Mouse (Mus musculus): Measurements from ENCODE around the gene Pdxk.
"Not testable (repeated sequence)": the region's sequence is repeated elsewhere in the genome, so short reads cannot be mapped to it uniquely, and the experiment has no call there.

Pdxk gene

DNA sequence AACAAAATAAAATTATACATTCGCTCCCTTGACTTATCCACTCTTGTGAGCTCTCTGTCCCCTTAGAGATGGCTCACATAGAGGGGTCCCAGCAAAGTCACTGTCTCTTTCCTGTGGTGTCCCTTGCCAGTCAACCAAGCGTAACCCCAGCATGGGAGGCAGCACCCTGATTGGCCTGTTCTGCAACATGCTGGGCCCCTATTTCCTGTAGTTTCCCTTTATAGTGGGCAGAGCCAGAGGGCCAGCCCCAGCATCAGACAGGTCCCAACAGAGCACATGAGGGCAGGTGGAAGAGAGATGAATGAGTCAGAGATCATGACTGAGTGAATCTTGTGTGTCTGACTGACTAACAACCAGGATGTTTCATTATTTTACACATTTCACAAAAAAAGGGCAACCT is 43.8 kb downstream of the Pdxk start:
- DNase-seq (ENCODE audit: extremely low read depth, low read depth): no peak

DNA sequence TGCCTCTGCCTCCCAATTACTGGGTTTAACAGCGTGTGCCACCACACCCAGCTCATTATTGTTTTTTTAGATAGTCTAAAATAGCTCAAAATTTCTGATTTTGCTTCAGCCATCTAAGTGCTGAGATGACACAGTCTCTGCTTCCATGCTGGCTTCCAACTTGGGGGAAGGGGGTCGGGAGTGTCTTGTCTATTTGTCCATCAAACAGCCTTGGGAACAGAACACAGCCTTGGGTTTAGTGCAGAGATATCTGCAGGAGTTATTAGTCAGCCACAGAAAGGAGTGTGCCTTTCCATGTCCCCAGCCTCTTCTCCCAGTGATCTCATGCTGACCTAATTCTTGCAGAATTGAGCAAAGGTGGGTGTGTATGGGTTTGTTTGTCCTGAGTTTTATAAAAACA is 46.0 kb downstream of the Pdxk start:
- no peak for DNase-seq (ENCODE audit: extremely low read depth, low read depth)

- no peak for DNase-seq (ENCODE audit: extremely low read depth, low read depth)
These were observed 46.9 kb downstream of the Pdxk start for GRCm38 (mm10) chr10:78417888-78418287.

DNA sequence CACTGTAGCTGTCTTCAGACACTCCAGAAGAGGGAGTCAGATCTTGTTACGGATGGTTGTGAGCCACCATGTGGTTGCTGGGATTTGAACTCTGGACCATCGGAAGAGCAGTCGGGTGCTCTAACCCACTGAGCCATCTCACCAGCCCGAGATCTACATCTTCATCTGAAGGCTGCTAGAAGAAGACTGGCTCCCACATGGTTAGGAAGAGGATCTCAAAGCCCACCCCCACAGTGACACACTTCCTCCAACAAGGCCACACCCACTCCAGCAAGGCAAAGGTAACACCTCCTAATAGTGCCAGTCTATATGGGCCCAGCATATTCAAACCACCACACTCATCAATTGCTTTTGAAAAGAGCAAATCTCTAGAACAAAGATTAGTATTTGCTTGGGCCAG is 49.8 kb downstream of the Pdxk start:
- not testable (repeated sequence) for DNase-seq (ENCODE audit: extremely low read depth, low read depth)

DNA sequence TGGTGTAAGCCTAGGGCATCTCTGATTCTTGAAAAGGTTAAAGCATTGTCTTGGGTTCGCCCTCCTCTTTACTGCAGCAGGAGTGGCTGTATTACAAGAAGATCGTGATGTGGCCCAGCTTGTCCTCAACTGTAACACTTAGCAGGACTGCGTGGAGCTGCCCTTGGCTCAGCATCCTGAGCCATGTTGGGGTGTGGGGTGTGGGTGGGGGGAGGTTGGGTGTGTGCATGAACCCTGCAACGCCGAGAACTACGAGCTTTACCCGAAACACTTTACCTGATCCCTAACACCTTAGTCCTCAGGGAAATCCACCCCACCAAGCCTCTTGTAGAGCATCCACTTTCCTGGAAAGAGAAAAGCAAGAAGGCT is 51.6 kb downstream of the Pdxk start:
- no peak for DNase-seq (ENCODE audit: extremely low read depth, low read depth)

- DNase-seq (ENCODE audit: extremely low read depth, low read depth): peak; percentile 93
These were observed 52.2 kb downstream of the Pdxk start, which contains the start of gene Rrp1 for GRCm38 (mm10) chr10:78412319-78413151. TSS of gene Rrp1 (minus strand) at chr10:78413043.

- no peak for DNase-seq (ENCODE audit: extremely low read depth, low read depth)
These were observed 52.9 kb downstream of the Pdxk start for GRCm38 (mm10) chr10:78411851-78412250.

DNA sequence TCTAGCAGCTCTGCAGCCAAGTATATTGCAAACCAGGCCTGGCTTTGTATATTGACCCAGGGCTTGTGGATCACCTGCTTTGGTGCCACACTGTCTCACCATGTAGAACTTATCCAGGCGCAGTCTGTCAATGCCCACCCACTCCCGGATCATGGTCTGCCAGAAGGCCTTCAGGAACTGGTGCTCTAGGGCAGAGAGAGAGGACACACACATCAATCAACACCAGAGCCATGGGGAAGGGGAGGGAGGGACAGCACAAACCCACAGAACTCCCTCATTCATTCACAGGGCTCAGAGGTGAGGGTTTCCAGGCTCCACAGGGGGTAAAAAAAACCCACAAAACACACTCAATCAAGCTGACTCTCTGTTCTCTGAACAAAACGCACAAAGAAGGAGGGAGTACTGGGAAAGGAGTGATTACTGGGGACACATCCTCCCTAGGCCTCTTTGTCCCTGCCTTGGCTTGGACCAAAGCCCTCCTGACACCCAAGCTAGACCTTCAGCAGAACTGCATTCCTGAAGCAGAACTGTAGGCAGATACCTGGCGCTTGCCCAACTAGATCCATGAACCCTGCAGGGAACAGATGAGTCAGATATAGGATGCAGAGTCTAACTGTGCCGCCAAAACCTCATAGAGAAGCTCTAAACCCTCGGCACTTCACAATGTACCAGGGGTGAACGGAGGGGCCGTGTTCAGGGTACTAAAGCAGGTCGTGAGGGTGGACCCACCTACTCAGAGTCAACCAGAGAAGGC is 55.6 kb downstream of the Pdxk start:
- no peak for DNase-seq (ENCODE audit: extremely low read depth, low read depth)

DNA sequence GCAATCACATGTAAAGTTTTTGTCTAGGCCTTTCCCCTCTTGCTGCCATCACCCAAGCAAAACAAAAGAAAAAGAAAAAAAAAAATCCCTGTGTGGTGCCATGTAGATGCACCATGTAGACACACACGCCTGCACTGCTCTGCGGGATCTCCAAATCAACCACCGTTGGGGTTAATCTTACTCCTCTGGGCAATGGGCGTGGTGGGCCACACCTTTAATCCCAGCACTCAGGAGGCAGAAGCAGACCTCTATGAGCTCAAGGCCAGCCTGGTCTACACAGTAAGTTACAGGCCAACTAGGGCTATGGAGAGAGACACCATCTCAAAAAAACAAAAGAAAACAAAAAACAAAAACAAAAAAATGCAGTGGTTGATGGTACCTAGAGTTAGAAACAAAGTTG is 57.6 kb downstream of the Pdxk start:
- DNase-seq (ENCODE audit: extremely low read depth, low read depth): no peak

- peak; percentile 72 for DNase-seq (ENCODE audit: extremely low read depth, low read depth)
These were observed 58.6 kb downstream of the Pdxk start for GRCm38 (mm10) chr10:78406152-78406551.

- no peak for DNase-seq (ENCODE audit: extremely low read depth, low read depth)
These were observed 62.4 kb downstream of the Pdxk start for GRCm38 (mm10) chr10:78402301-78402922.

GRCm38 (mm10) chr10:78401127-78401526 is 63.6 kb downstream of the Pdxk start:
- DNase-seq (ENCODE audit: extremely low read depth, low read depth): no peak

DNA sequence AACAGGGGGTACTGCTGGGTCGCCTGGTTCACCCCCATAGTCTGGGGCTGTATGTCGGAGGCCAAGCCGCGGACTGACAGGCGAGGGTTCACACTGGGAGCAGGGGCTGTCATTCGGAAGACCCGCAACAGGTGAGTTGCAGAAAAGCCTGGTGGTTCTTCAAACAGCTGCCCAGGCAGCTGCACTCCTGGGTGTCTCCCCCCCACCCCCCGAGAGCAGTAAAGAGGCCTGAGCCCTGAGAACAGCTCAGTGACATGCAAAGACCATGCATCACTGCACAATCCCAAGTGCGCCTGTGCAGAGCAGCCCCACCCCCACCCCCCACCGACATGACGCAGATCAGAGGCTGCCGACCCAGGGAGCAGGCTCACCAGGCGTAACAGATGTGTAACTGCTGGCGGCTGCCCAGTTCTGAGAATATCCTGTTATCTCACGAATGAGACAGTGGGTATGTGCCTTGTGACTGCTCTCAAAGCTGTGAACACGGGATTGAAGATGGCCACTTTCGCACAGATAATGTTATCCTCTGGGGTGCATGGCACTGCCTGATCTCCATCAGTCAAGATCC is 65.6 kb downstream of the Pdxk start:
- DNase-seq (ENCODE audit: extremely low read depth, low read depth): no peak

DNA sequence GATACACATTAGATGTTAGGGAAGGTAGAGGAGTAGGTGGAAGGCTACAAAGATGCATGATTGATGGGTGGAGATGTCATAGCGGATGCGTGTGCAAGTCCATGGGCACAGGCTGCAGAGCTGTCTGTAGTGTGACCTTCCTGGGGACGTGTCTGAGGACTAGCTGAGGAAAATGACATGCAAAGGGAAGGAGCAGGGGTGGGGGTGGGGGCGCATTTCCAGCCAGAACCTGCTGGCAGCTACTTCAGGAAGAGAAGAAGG is 68.2 kb downstream of the Pdxk start:
- DNase-seq (ENCODE audit: extremely low read depth, low read depth): no peak

DNA sequence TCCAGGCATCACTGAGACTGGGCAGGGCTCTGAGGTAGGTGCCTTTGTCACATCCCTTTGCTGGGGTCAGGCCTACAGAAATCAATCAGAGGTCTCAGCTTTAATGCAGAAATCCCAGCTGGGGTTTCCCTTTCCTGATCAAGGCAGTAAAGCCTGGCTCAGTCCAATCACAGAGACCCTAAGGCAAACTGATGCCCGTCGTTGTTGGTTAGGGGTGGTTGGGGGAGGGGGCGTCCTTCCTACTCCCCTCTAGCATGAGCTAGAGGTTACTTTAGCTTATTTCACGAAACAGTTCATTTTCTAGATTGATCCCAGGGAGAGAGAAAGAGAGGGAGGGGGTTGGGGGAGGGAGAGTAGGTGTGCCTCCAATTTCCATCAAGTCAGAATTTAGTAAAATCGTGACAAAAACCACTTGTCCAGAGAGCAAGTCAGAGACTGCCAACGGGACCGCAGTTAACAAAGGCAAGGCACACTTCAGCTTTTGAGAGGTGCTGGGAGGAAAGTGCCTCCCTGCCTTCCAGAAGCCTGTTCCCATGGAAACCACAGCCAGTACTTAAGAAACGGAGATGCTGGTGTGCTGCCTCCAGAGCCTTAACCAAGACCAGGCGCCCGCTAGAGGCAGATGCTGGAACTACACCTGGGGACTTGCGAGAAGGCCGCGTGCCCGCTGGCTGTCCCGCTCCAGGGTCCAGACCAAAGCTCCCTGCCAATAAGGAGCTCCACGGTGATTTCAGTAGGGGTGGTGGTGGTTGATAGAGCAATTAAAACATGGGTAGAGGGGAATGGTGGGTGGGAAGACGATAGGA is 68.8 kb downstream of the Pdxk start:
- DNase-seq (ENCODE audit: extremely low read depth, low read depth): peak; percentile 67

- DNase-seq (ENCODE audit: extremely low read depth, low read depth): no peak
These were observed 69.4 kb downstream of the Pdxk start for GRCm38 (mm10) chr10:78395377-78395776.

- peak; percentile 60 for DNase-seq (ENCODE audit: extremely low read depth, low read depth)
These were observed 72.7 kb downstream of the Pdxk start for GRCm38 (mm10) chr10:78392072-78392471.

GRCm38 (mm10) chr10:78390982-78391470 is 73.7 kb downstream of the Pdxk start:
- no peak for DNase-seq (ENCODE audit: extremely low read depth, low read depth)

DNA sequence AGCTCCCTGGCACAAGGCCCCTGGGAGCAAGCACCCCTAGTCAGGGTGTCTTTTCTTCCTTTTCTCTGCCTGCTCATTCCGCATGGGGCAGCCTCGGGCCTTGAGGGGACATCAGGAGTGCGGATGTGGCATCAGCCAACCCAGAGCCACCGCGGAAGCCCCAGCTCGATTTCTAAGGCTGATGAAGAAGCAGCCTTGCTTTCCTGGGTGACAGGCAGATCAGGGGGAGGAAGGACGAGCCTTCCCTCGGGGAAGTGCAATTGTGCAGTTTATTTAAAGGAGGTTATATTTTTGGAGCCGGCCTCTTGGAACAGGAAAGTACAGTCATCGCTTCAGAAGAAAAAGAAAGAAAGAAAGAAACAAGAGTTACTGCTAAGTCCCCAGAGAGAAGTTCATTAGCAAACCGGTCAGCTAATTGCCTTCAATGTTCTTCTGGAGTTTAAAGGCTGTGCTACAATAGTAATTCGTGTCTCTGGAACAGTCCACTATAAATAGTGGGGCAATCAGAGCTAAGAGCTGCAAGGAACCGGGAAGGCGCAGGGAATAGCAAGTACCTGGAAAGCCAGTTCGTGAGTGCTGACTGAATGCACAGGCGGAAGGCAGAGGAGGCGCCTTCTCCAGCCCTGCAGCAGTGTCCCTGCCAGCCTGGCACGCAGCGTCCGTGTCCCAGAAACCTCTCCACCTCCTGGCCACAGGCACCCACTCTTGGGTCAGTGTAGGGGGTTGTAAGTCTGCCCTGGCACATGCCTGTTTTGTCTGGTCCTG is 76.4 kb downstream of the Pdxk start:
- no peak for DNase-seq (ENCODE audit: extremely low read depth, low read depth)

All from MEL-GATA-1-ER (cell line).